Mouse (Mus musculus) heart, adult 11 months (tissue): ENCODE measurements around the gene Gm17535.
"Not testable (repeated sequence)": the region's sequence is repeated elsewhere in the genome, so short reads cannot be mapped to it uniquely, and the experiment has no call there.

Experiments used
- DNase-seq: peaks from one replicate; pipeline ENCODE4 v3.0.0; 2022

The Gm17535 gene

GRCm38 (mm10) chr9:3034299-3034698 lies at the start of gene Gm17535:
Gm17535 (plus strand) TSS chr9:3034599.
- not testable (repeated sequence) for DNase-seq

GRCm38 (mm10) chr9:3000445-3000972 lies 33.9 kb upstream of the Gm17535 start, which contains the start of gene Gm10722:
Gm10722 (plus strand) TSS chr9:3000922.
- peak; percentile 91 for DNase-seq

- DNase-seq = peak; percentile 60
Observed at GRCm38 (mm10) chr9:3001006-3001405, 33.4 kb upstream of the Gm17535 start.

- peak; percentile 98 for DNase-seq
Observed at GRCm38 (mm10) chr9:3001948-3002659, 32.3 kb upstream of the Gm17535 start.

GRCm38 (mm10) chr9:3002794-3003396 lies 31.5 kb upstream of the Gm17535 start, which contains the start of gene Gm11168:
Gm11168 (plus strand) TSS chr9:3003346.
- DNase-seq = not testable (repeated sequence)

- DNase-seq = not testable (repeated sequence)
Observed at GRCm38 (mm10) chr9:3006179-3006578, 28.2 kb upstream of the Gm17535 start.

- peak; percentile 100 for DNase-seq
Observed at GRCm38 (mm10) chr9:3006636-3007035, 27.8 kb upstream of the Gm17535 start.

- not testable (repeated sequence) for DNase-seq
Observed at GRCm38 (mm10) chr9:3007272-3007671, 27.1 kb upstream of the Gm17535 start.

- DNase-seq = not testable (repeated sequence)
Observed at GRCm38 (mm10) chr9:3009331-3009730, 25.1 kb upstream of the Gm17535 start.

- DNase-seq = not testable (repeated sequence)
Observed at GRCm38 (mm10) chr9:3012054-3012621, 22.3 kb upstream of the Gm17535 start.

GRCm38 (mm10) chr9:3012733-3013279 lies 21.6 kb upstream of the Gm17535 start, which contains the start of gene Gm10721:
Gm10721 (plus strand) TSS chr9:3013140.
- DNase-seq = not testable (repeated sequence)

GRCm38 (mm10) chr9:3015354-3015753 lies 19.0 kb upstream of the Gm17535 start, which contains the start of gene Gm10720:
Gm10720 (plus strand) TSS chr9:3015654.
- DNase-seq = not testable (repeated sequence)

GRCm38 (mm10) chr9:3015896-3016295 lies 18.5 kb upstream of the Gm17535 start:
- not testable (repeated sequence) for DNase-seq

GRCm38 (mm10) chr9:3017108-3017507 lies 17.3 kb upstream of the Gm17535 start, which contains the start of gene Gm10719:
Gm10719 (plus strand) TSS chr9:3017408.
- not testable (repeated sequence) for DNase-seq

- DNase-seq = not testable (repeated sequence)
Observed at GRCm38 (mm10) chr9:3018944-3019343, 15.5 kb upstream of the Gm17535 start.

- DNase-seq = peak; percentile 79
Observed at GRCm38 (mm10) chr9:3019835-3020727, 14.3 kb upstream of the Gm17535 start.

- DNase-seq = peak; percentile 94
Observed at GRCm38 (mm10) chr9:3022316-3023008, 11.9 kb upstream of the Gm17535 start.

GRCm38 (mm10) chr9:3023312-3023984 lies 11.0 kb upstream of the Gm17535 start, which contains the start of gene Gm10718:
Gm10718 (plus strand) TSS chr9:3023547.
- DNase-seq = peak; percentile 89

- DNase-seq = peak; percentile 100
Observed at GRCm38 (mm10) chr9:3023985-3024648, 10.3 kb upstream of the Gm17535 start.
